Mouse (Mus musculus) cerebellum, postnatal 14 days (tissue): Measurements from ENCODE around the gene Ankrd11.
"Not testable (repeated sequence)": the region's sequence is repeated elsewhere in the genome, so short reads cannot be mapped to it uniquely, and the experiment has no call there.

Experiments used
- DNase-seq, 2 experiments: peaks; one replicate each; pipeline ENCODE4 v3.0.0; 2021; ENCODE audit warnings: mixed read lengths in 2 of 2

The Ankrd11 gene

DNA sequence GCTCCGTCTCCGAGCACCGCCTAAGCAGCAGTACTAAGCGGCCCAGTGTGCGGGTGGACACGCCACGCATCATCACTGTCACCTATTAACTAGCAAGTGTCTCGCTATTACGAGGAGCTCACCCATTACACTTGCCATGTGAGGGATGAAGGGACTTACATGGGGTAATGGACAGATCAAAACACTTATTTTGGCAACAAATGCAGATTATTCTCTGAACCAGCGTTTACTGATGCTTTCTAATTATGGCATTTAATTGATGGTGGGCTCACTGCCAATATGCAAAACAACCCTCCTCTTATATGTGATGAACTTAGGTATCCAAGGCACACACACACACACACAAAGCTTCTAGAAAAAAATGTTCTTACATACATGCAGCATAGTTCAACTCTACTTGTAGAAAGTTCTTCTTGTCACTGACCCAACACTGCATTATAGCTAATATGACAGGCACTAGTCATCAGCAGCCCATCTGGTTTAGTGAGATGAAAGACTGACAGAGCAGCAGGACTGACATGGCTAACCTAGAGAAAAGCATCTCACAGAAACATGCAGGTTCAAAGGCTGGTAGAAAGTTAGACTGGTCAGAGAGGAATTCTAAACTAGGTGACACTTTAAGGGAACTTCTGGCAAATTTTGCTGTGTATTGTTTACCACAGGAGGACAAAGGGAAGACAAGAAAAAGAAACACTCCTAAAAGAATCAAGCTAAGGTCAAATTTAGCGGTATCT, 2.5 kb downstream of the Ankrd11 start:
- DNase-seq = no peak

DNA sequence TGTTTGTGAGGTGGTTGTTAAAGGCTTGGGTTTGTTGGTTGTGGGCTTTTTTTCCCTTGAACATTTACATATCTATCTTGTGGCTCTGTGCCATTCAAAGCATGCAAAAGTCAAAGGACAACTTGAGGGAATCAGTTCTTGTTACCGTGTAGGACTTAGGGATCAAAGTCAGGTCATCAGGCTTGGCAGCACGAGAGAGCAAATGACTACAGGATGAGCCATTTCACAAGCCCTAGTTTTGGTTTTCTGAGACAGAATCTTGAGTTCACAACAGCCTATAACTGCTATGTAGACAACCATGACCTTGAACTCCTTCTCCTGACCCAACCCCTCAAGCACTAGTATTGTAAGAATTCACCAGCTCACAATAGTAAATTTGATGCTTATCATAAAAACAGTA, 3.7 kb downstream of the Ankrd11 start:
- DNase-seq = no peak

DNA sequence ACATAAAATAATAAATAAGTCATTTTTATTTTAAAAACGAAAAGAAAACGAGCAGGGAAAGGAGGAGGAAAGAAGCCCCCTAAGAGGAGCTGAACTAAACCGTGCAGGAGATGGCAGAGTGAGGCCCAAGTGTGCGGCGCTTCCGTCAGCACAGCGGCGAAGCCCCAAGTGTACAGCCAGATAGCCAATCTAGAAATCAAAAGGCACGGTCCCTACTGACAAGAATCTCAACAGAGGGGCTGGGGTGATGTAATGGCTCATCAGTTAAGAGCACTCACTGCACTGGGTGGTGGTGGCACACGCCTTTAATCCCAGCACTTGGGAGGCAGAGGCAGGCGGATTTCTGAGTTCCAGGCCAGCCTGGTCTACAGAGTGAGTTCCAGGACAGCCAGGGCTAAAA, 4.6 kb downstream of the Ankrd11 start:
- DNase-seq = no peak

DNA sequence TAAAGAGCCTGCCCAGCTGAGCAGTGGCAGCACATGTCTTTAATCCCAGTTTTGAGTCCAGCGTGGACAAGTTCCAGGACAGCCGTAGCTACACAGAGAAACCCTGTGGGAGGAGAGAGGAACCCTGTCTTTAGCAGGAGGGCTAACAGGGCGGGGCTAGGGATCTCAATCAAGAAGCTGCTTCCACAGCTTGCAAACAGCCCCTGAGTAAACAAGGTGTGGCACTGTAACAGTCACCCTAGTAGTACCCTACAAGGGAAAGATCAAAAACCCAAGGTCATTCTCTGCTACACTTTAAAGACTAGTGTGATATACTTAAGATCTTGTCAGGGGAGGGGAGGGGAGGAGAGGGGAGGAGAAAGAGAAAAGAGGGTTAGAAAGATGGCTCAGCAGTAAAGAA, 5.1 kb downstream of the Ankrd11 start:
- peak in 1 of 2 experiments; percentile 16 for DNase-seq

DNA sequence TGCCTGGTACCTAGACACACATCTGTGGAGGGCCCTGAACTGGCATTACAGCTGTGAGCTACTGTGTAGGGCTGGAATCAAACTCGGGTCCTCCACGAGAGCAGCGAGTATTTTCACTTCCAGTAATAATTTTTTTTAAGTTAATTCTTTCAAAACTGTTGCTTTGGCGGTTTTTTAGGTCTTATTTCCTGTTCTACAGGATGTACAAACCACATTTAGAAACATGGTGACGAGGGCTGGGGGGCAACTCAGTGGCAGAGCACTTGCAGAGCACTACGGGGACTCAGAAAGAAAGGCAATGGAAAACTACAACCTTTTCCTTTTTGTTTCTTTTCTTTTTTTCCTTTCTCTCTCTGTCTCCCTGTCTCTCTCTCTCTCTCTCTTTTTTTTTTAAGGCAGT, 7.9 kb downstream of the Ankrd11 start:
- DNase-seq = no peak

DNA sequence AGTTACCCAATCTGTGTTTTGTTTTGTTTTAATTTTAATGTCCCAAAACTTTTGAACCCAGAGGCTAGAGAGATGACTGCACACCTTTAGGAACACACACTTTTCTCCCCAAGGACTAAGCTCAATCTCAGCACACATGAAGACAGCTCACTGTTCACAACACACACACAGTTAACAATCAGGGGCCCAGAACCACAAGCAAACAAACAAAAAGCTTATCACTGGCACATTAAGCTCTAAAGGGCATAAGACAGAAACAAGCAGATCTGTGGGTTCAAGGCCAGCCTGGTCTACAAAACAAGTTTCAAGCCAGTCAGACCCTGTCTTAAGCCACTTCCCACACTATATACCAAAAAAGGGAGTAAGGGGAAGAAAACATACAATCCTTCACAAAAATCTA, 8.6 kb downstream of the Ankrd11 start:
- no peak for DNase-seq

DNA sequence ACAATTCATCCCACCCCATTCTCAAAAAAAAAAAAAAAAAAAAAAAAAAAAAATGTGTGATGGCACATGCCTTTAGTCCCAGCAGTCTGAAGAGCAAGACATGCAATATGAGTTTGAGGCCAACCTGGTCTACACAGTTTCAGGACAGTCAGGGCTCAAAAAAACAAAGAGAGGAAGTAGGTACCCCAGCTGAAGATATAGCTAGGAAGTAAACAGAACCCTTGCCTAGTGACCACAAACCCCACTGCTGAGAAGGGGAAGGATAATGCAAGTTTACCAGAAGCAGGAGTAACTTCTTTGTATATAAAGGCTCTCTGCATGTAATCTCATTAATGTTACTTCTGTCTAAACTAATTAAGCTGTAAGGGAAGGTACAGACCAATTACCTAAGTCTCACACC, 9.3 kb downstream of the Ankrd11 start:
- DNase-seq = no peak

DNA sequence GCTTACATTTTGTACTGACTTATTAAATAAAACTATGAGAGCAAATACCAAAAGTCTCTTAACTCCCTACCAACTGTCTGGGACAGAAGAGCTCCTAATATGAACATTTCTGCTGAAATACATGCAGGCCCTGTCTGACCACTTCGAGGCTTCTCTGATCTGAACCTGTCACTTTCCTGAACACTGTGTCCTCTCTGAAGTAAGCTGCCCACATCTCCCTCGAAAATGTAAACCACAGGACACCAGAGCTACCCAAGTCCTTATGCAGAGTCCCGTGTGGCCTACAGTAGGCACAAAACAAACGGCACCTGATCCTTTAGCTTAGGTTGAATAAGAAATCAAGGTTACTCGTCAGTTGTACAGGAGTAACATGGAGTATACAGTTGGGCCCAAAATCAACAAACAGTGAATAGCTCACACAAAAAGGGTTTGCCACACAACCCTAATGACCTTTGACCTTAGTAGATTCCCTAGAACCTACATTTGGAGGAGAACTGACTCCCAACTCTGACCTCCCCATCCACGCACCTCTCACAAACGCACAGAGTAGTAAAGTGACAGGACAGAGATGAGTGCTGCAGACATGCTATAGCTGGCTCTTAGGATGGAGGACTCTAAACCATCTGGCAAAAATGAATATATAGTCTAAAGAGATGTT, 10.6 kb downstream of the Ankrd11 start:
- DNase-seq = no peak

DNA sequence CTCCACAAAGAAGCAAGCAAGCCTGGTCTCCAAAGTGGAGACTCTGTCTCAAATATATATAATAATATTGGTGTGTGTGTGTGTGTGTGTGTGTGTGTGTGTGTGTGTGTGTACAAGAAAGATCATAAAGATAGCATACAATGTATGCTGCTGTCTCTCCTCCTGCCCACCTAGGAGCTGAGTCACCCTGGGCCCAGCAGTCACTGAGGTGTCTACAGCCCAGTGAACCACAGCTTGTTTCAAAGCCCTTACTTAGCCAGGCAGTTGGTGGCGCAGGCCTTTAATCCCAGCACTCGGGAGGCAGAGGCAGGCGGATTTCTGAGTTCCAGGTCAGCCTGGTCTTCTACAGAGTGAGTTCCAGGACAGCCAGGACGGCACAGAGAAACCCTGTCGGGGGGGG, 12.0 kb downstream of the Ankrd11 start:
- DNase-seq = not testable (repeated sequence)

DNA sequence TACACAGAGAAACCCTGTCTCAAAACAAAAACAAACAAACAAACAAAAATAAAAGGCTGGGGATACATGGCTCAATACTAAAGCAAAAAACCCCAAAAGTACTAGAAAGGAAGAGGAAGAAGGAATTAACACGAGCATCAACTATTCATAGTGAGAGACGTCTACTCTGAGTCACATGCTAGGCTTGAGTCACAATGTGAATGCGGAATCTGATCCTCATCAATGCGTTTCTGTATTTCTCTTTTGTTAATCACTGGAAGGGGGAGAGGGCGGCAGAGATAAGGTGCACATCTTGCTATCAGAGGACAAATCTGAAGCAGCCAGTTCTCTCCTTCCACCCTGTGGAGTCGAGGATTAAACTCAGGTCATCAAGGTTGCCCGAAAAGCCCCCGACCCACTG, 14.3 kb downstream of the Ankrd11 start:
- DNase-seq = no peak

DNA sequence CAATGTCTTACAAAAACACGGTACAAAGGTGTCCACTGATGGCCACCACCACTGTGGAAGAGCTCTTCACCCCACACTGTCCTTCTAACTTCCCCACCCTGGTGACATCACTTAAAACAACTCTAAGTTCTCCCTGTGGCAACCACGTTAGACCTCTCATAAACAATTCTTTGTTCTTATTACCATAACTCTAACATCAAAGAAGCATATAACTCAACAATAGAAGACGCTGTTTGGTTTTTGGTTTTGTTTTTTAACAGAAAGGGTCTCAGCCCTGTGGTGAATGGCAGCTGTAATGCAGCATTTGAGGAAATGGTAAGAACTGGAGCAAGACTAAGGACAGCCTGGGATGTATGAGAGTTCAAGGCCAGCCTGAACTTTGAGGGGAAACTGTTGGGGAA, 16.1 kb downstream of the Ankrd11 start:
- no peak for DNase-seq

DNA sequence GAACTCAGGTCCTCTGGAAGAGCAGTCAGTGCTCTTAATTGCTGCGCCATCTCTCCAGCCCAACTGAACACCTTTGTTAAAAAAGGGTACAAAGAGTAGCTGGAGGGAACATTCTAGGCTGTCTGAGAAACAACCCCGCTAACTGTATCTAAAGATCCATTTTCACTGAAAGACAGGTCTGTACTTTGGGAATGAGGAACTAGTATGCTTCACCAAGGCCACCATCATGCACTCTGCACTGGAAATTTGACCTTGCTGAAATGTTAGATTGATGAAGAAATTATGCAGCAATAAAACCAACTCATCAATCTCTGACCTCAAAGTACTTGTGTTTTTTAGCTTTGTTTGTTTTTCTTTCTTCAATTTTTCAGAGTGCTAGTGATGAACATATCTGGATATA, 17.9 kb downstream of the Ankrd11 start:
- no peak for DNase-seq

DNA sequence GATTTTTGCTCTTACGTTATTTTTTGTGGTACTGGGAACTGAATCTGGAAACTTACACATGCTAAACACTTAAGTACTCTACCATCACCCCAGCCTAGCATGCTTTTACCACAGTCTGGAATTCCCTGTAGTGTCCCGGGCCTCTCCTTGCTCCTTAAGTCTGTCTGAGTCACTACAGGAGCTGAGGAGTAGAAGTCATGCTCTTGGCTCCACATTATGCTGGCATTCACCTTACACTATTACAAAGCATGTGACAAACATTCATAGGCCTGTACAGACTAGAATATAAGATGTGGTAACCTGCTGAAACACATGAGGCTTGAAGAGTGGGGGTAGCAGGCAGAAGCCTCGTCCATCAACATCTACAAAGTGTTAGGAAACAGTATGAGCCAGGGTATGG, 19.4 kb downstream of the Ankrd11 start:
- DNase-seq = no peak

DNA sequence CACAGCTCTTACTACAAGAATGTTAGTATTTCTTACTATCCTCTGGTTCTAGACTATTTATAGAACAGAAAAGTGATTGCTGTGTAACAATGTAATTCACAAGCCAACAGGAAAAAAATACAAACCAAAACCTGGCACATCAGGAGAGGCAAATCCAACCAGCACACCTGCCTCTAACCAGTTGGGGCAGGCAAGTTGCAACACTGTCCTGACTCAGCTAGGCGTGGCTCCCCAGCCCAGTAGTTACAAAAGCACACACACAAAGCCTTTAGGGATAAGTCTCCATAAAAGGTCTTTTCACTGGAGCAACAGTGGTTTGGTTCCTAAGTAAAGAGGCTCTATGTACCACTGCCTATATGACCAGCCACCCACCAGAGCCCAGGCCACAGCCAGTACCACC, 20.8 kb downstream of the Ankrd11 start:
- no peak for DNase-seq

DNA sequence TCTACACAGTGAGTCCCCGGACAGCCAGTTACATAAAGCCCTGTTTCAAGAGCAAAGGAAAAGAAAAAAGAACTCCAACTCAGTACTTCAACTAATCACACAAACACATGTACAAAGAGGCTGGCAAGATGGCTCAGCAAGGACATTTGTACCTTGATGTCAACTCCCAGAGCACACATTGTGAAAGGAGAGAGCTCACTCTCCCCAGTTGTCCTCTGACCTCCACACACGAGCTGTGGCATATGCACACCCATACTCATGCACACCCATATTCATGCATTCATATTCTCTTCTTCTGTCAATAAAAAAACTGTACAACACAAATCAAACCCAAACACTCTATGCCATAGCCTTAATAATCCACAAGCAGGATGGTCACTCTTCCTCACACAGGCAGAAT, 21.2 kb downstream of the Ankrd11 start:
- no peak for DNase-seq

DNA sequence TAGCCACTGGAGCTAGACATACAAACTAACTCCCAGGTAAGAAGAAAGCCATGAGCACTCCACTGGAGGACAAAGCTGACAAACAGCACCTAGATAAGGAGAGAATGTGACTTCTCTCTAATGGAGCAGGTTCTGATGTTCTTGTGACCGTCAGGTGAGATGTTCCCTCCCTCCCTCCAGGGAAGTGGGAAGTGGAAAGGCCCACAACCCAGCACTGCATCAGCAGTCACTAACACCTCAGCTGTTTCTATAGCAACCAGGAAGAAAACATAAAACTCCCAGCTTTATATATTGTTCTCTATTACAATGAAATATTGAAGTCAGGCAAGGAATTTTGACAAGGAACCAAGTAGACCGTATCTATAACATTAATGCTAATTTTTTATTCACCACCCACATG, 22.0 kb downstream of the Ankrd11 start:
- DNase-seq = no peak

DNA sequence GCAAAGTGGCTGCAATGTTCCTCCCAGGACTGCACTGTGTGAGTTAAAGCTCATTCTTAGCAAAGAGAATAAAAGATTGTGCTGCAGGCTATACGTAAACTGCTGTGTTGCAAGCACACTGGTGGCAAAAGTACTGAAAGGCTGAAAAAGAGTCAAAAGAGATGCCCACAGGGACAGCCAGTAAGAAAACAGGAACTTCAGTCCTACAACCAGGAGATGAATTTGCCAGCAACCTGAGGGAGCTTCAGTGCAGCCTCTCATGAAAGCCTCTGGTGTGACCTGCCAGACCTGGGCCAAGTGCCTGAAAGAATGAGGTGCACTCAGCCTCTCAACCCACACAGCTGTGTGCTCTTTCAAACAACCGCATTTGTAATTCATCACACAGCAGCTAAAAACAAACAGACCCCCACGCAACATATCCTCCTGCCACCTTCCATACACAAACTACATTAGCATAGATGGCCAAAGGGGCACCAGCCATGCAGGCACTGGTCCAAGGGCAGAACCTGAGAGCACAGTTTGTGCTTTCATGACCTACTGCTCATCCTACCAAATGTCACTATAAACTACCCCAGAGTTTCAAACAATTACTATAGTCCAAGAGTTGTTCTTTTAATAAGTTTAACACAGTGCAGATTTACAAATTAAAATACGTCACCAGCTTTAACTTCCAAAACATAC, 23.5 kb downstream of the Ankrd11 start:
- no peak for DNase-seq

DNA sequence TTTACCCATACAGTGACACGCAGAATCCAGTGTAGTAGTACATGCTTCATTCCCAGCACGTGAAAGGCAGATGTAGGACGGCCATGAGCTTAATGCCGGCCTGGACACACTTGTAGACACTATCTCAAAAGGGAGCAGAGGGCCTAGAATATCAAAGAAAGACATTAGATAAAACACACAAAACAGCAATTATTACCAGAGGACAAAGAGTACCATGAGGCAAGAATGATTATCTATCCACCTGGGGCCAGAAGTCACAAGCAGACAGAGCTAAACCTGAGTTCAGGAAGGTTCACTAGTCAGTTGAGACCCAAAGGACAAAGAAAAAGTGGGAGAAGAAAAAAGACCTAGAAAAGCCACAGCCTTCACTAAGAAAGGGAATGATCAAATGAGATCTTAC, 24.9 kb downstream of the Ankrd11 start:
- DNase-seq = no peak

DNA sequence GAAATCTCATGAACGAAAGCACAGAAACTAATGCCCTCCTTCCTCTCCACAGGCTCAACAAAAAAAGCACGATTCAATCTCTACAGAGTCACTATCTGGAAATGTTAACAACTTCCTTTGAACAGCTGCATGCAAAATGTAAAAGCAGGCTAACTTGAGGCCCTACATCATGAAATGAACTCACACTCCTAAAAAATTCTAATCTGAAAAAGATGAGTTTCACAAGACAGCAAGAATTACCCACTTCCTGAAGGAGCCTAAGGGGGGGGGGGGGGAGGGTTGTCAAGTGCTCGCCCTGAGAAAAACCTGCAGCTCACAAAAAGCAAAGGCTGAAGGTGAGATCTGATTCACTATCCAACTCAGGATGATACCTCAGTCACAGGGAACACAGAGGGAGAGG, 27.0 kb downstream of the Ankrd11 start:
- DNase-seq = no peak

DNA sequence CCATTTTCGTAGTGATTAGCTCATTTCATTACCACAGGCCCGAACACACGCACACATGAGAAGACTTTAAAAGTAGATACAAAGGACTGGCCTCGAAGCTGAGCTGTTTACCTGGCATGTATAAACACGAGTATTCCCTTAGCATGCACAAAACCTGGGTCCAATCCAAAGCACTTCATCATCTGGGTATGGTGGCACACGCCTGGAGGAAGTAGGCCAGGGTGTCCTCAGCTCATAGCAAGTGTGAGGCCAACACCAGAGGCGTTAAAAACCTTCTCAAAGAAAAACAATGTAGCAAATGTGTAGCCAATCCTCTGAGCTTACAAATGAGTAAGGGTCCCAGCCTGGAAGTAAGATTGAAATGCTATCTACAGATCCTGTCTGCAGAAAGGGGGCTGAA, 27.6 kb downstream of the Ankrd11 start:
- DNase-seq = peak in 1 of 2 experiments; percentile 34

DNA sequence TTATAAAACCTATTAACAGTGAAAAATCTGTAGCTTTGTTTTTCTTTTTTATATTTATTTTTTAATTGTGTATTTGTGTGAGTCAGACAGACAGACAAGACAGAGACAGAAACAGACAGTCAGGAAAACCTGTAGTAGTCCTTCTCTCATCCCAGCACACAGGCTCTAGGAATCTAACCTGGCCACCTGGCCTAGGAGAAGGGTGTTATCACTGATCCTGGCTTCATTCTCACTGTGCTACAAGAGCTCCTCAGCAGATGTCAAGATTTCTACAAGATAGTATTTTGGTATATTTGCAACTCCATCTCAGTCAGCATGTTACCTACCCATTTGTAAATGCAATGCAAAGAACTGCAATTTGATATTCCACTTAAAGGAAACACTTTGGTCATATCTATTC, 30.8 kb downstream of the Ankrd11 start:
- DNase-seq = no peak

DNA sequence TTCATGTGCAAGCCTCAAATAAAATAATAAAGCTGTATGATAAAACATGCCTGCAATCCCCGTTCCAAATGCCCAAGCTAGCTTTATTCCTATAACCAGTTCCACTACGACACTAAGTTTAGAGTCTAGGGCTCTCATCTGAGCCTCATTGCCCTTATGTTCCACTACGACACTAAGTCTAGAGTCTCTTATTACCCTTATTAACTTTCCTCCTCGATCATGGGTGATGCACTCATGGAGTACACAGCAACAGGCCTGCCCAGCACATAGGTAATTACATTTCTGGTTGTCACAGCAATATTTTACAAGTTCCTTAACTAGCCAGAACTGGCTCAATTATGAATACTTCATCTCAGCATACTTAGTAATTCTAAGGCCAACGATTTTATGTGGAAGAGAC, 36.3 kb downstream of the Ankrd11 start:
- no peak for DNase-seq

DNA sequence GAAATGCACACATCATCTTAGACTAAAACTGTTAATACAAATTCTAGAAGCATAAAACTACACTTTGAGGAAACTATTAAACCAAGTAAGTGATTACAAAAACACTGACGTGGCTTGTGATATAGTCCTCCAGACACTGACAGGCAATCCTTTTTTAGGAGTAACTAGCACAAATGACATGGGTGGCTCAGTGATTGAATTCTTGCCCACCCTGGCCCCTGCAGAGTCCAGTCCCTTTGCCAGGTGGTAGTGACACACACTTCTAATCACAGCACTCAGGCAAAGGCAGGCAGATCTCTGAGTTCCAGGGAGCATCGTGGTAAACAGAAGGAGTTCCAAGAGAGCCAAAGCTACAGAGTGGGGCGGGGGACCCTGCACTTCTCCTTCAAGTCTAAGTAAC, 36.7 kb downstream of the Ankrd11 start:
- DNase-seq = peak; percentile 34 to 55
